Mouse (Mus musculus) kidney, postnatal 0 days (tissue): ENCODE results near the gene Plekhh3. TPM values are rescaled to one million over a fixed set of nuclear protein-coding genes. Genes with fewer than 3 reads are reported as not detected.

ENCODE experiments used
- ATAC-seq: fragments of 200-750 bp; cut with Nextera tagmentation; replicated peaks from 2 replicates; pipeline ENCODE4 v1.8.0; 2017; ENCODE audit warnings: low read depth, moderate number of reproducible peaks, moderate TSS enrichment, moderate library complexity; ENCODE audit not compliant: low FRiP score
- DNase-seq: peaks from one replicate; pipeline ENCODE4 v3.0.0-alpha.2; 2016; ENCODE audit warnings: low spot score
- H3K27ac ChIP-seq: fragments of 300-500 bp; sonication (generic); 2 replicates; pipeline ENCODE4 v1.5.1; 2014; ENCODE audit warnings: mild to moderate bottlenecking
- H3K27me3 ChIP-seq: fragments of 300-500 bp; sonication (generic); 2 replicates; pipeline ENCODE4 v1.6.1; 2014; ENCODE audit warnings: low read length, mixed read lengths; ENCODE audit not compliant: insufficient read depth
- H3K36me3 ChIP-seq: fragments of 300-500 bp; sonication (generic); 2 replicates; pipeline ENCODE4 v1.6.1; 2014; ENCODE audit warnings: low read length, mixed read lengths; ENCODE audit not compliant: insufficient read depth
- H3K4me1 ChIP-seq: fragments of 300-500 bp; sonication (generic); replicated peaks from 2 replicates; pipeline ENCODE4 v1.6.1; 2014; ENCODE audit warnings: antibody characterized with exemption, low read length, mixed read lengths; ENCODE audit not compliant: insufficient read depth
- H3K4me2 ChIP-seq: fragments of 300-500 bp; sonication (generic); 2 replicates; pipeline ENCODE4 v1.6.1; 2014; ENCODE audit warnings: mild to moderate bottlenecking, low read length, moderate library complexity, mixed read lengths
- H3K4me3 ChIP-seq: fragments of 300-500 bp; sonication (generic); replicated peaks from 2 replicates; pipeline ENCODE4 v1.5.1; 2014; ENCODE audit warnings: low read depth, low read length
- H3K9ac ChIP-seq: fragments of 300-500 bp; sonication (generic); 2 replicates; pipeline ENCODE4 v1.6.1; 2014; ENCODE audit warnings: low read depth, low read length
- H3K9me3 ChIP-seq: fragments of 300-500 bp; sonication (generic); replicated peaks from 2 replicates; pipeline ENCODE4 v1.6.1; 2016; ENCODE audit warnings: low read length, inconsistent platforms, mixed read lengths
- CTCF ChIP-seq: IDR thresholded peaks from 2 replicates; pipeline ENCODE4 v1.5.1; 2016; ENCODE audit warnings: antibody characterized with exemption, low read depth, mild to moderate bottlenecking, moderate library complexity
- WGBS: fragments of 180-500 bp; shearing (Covaris S2); extraction: QIAGEN DNeasy Blood & Tissue Kit; methylation state at CpG from one replicate; pipeline ENCODE4 v1.1.7; 2014; 5-methylcytosine and 5-hydroxymethylcytosine counted together
- microRNA-seq: library from miRNA; unstranded; fragments of <30 nt; microRNA quantifications from one replicate; pipeline ENCODE4, GENCODE M21; 2016
- polyA plus RNA-seq: library from polyadenylated mRNA; unstranded; fragments of >200 nt; fragmentation: Nextera tagmentation; extraction: Ambion mirVana; gene quantifications from 2 replicates; pipeline ENCODE4 v1.2.1, GENCODE M21; 2015

Plekhh3 gene
- polyA plus RNA-seq, 1 experiment from 2014 or later: 16.6 TPM

- ATAC-seq: peak; percentile 91
- H3K9ac ChIP-seq: peak within 1 kb of the TSS; percentile 90
- no peak for TF ChIP-seq CTCF
- H3K4me1 ChIP-seq: peaks cover 16% of the 10 kb centered on the region; the same call in 1 of the 2 replicates
- no peaks in the 10 kb centered on the region for H3K27me3 ChIP-seq
- WGBS: under 1% methylated on average over 61 of the region's 61 CpGs
- peak; percentile 99 for DNase-seq
- H3K9me3 ChIP-seq: no peaks in the 10 kb centered on the region
- H3K27ac ChIP-seq: peak within 1 kb of the TSS; percentile 89
- H3K4me3 ChIP-seq: peak within 1 kb of the TSS; percentile 81
- H3K4me2 ChIP-seq: peak within 1 kb of the TSS; percentile 92
- peaks cover 8% of the 10 kb centered on the region; the same call in 1 of the 2 replicates for H3K36me3 ChIP-seq
Measured at GRCm38 (mm10) chr11:101119761-101120544, 51.2 kb downstream of the Plekhh3 start, which contains the start of the genes Retreg3 and Tubg1. Gene Retreg3 (minus strand): TSS chr11:101119893. Gene Tubg1 (plus strand): TSS chr11:101119938.

DNA sequence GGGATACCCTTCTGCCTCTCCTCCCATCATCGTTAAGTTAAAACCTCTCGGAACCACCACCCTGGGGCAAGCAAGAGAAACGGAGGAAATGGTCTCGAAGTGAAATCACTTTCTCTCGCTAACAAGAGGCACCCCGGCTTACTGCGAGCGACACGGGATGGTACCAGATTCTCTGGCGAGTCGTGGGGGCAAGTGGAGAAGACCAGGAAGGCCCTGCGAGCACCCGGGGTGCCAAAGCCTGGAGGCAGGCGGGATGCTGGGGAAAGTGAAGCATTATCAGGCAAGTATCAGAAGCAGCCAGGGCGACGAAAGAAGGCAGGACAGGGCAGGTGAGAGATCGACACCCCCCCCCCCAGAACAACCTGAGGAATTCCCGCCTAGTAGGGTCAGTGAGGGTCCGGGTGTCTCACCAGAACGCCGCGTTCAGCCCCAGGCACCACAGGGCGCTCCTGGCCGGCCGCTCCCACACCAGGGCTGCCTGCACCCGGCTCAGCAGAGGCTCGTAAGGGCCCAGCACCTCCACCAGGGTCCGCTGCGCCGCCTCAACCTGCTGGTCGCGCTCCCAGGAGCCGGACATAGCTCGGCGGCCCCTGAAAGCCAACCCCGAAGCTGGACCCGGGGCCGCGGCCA is 51.9 kb downstream of the Plekhh3 start:
- H3K4me1 ChIP-seq: peaks cover 16% of the 10 kb centered on the region; the same call in 1 of the 2 replicates
- peak overlapping the region; percentile 89 for H3K27ac ChIP-seq
- H3K36me3 ChIP-seq: peaks cover 8% of the 10 kb centered on the region; the same call in 1 of the 2 replicates
- peak overlapping the region; percentile 75 for H3K4me2 ChIP-seq
- peak; percentile 53; the same call in 1 of the 2 replicates for TF ChIP-seq CTCF
- ATAC-seq (peak; percentile 59; the same call in 1 of the 2 replicates), DNase-seq (peak; percentile 41)
- H3K4me3 ChIP-seq: peak overlapping the region; percentile 81
- no peaks in the 10 kb centered on the region for H3K27me3 ChIP-seq
- H3K9me3 ChIP-seq: no peaks in the 10 kb centered on the region
- H3K9ac ChIP-seq: peak overlapping the region; percentile 90
- under 1% methylated on average over 37 of the region's 39 CpGs for WGBS

DNA sequence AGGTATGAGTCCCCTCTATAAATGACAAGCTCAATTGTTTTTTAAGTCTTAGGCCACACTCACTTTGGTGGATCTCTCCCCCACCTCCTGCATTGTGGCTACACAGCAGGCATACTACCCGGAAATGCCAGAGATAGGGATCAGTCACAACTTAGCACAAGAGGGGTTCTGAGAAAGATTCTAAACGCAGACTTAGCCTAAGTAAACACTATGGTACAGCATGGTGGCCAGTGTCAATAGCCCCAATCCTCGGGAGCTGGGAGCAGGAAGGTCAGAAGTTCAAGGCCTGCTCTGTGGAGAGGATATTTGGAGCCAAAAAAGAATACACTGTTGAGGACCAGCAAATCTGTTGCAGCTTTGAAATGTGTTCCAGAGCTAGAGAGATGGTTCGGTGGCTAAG is 53.0 kb downstream of the Plekhh3 start:
- 29% methylated on average over 4 of the region's 4 CpGs for WGBS
- no peak for ATAC-seq
- H3K27ac ChIP-seq: no peak overlapping the region

GRCm38 (mm10) chr11:101115564-101115963 is 55.6 kb downstream of the Plekhh3 start:
- no peak for TF ChIP-seq CTCF
- 35% methylated on average over 2 of the region's 2 CpGs for WGBS
- Histone ChIP-seq H3K9me3 (no peaks in the 10 kb centered on the region), H3K4me1 (peaks cover 11% of the 10 kb centered on the region; the same call in 1 of the 2 replicates), H3K4me3 (no peak overlapping the region), H3K27me3 (no peaks in the 10 kb centered on the region), H3K27ac (no peak overlapping the region; the same call in 1 of the 2 replicates), H3K36me3 (0 out of 2 replicates have a peak, but pooled peaks cover 3% of the 10 kb centered on the region), H3K9ac (no peak overlapping the region), H3K4me2 (no peak overlapping the region)
- ATAC-seq: no peak
- peak; percentile 12 for DNase-seq

More for the DNA sequence above, 53.0 kb downstream of the Plekhh3 start:
- Histone ChIP-seq H3K9ac (peak overlapping the region; percentile 90; the same call in 1 of the 2 replicates), H3K27me3 (no peaks in the 10 kb centered on the region), H3K9me3 (no peaks in the 10 kb centered on the region), H3K4me2 (peak overlapping the region; percentile 75), H3K36me3 (peaks cover 7% of the 10 kb centered on the region; the same call in 1 of the 2 replicates), H3K4me3 (peak overlapping the region; percentile 81; the same call in 1 of the 2 replicates), H3K4me1 (peaks cover 16% of the 10 kb centered on the region; the same call in 1 of the 2 replicates)
- peak; percentile 17 for DNase-seq
- no peak for TF ChIP-seq CTCF

Small RNA genes within 50 kb of the gene (microRNA-seq; reads per million reads assigned to microRNA genes)
- gene Gm27626: not detected

Other genes with a start within 250 kb of the Plekhh3 start
- 48.0 and 51.8 TPM in 2 replicates for gene Stat3, start 231.8 kb downstream of the Plekhh3 start, polyA plus RNA-seq
- gene Cavin1, start 200.5 kb downstream of the Plekhh3 start, polyA plus RNA-seq: 143 and 156 TPM in 2 replicates
- gene Atp6v0a1, start 161.9 kb downstream of the Plekhh3 start, polyA plus RNA-seq: 33.8 and 35.1 TPM in 2 replicates
- 26.5 and 28.0 TPM in 2 replicates for gene Naglu, start 101.3 kb downstream of the Plekhh3 start, polyA plus RNA-seq
- 0.13 and 0.42 TPM in 2 replicates for gene Hsd17b1, start 92.9 kb downstream of the Plekhh3 start, polyA plus RNA-seq
- gene Coasy, start 88.8 kb downstream of the Plekhh3 start, polyA plus RNA-seq: 55.3 and 55.9 TPM in 2 replicates
- 45.7 and 46.0 TPM in 2 replicates for gene Mlx, start 84.1 kb downstream of the Plekhh3 start, polyA plus RNA-seq
- 23.2 and 26.4 TPM in 2 replicates for gene Psmc3ip, start 75.9 kb downstream of the Plekhh3 start, polyA plus RNA-seq
- gene Retreg3, start 51.5 kb downstream of the Plekhh3 start, polyA plus RNA-seq: 23.2 and 23.7 TPM in 2 replicates
- 48.4 and 56.7 TPM in 2 replicates for gene Tubg1, start 51.4 kb downstream of the Plekhh3 start, polyA plus RNA-seq
- 4.3 and 4.9 TPM in 2 replicates for gene Tubg2, start 15.4 kb downstream of the Plekhh3 start, polyA plus RNA-seq
- gene Cntnap1, start 828 bp downstream of the Plekhh3 start, polyA plus RNA-seq: 0.75 and 0.78 TPM in 2 replicates
- gene Ccr10, start 4.1 kb upstream of the Plekhh3 start, polyA plus RNA-seq: 0.36 and 0.45 TPM in 2 replicates
- 18.6 and 20.3 TPM in 2 replicates for gene Ezh1, start 55.1 kb upstream of the Plekhh3 start, polyA plus RNA-seq
- 242 and 247 TPM in 2 replicates for gene Ramp2, start 74.7 kb upstream of the Plekhh3 start, polyA plus RNA-seq
- gene Vps25, start 82.4 kb upstream of the Plekhh3 start, polyA plus RNA-seq: 179 and 180 TPM in 2 replicates
- gene Wnk4, start 89.2 kb upstream of the Plekhh3 start, polyA plus RNA-seq: 47.0 and 48.8 TPM in 2 replicates
- gene Cntd1, start 107.7 kb upstream of the Plekhh3 start, polyA plus RNA-seq: 1.5 and 2.0 TPM in 2 replicates
- gene Coa3, start 107.8 kb upstream of the Plekhh3 start, polyA plus RNA-seq: 209 and 211 TPM in 2 replicates
- 156 and 165 TPM in 2 replicates for gene Becn1, start 130.9 kb upstream of the Plekhh3 start, polyA plus RNA-seq
- 102 and 104 TPM in 2 replicates for gene Psme3, start 144.9 kb upstream of the Plekhh3 start, polyA plus RNA-seq
- 0.37 and 0.58 TPM in 2 replicates for gene Aoc2, start 153.7 kb upstream of the Plekhh3 start, polyA plus RNA-seq
- 1.8 and 2.0 TPM in 2 replicates for gene Aoc3, start 159.3 kb upstream of the Plekhh3 start, polyA plus RNA-seq
- gene G6pc, start 196.2 kb upstream of the Plekhh3 start, polyA plus RNA-seq: 23.2 and 37.0 TPM in 2 replicates
- 58.4 and 66.0 TPM in 2 replicates for gene Aarsd1, start 246.3 kb upstream of the Plekhh3 start, polyA plus RNA-seq